Mouse (Mus musculus) heart, adult 2 months (tissue): Measurements from ENCODE around the gene Sipa1l2. TPM values are rescaled to one million over a fixed set of nuclear protein-coding genes. Genes with fewer than 3 reads are reported as not detected.

Experiments
- DNase-seq, 2 experiments: peaks; one replicate each; pipeline ENCODE4 v3.0.0; 2021
- H3K27ac ChIP-seq: fragments of 200-600 bp; 2 replicates; pipeline ENCODE4 v1.8.1; 2022
- H3K27me3 ChIP-seq: fragments of 200-500 bp; 2 replicates; pipeline ENCODE4 v1.6.1; 2012; ENCODE audit warnings: mild to moderate bottlenecking, low read length, inconsistent platforms, mixed read lengths; ENCODE audit not compliant: control insufficient read depth, insufficient read depth
- H3K36me3 ChIP-seq: fragments of 200-500 bp; 2 replicates; pipeline ENCODE4 v1.6.1; 2012; ENCODE audit warnings: low read length, inconsistent platforms; ENCODE audit not compliant: control insufficient read depth, insufficient read depth
- H3K4me1 ChIP-seq: fragments of 200-500 bp; 2 replicates; pipeline ENCODE4 v1.6.1; 2011; ENCODE audit warnings: low read length; ENCODE audit not compliant: control insufficient read depth, insufficient read depth
- H3K4me3 ChIP-seq: fragments of 200-600 bp; 2 replicates; pipeline ENCODE4 v1.8.1; 2022
- H3K79me2 ChIP-seq: fragments of 200-500 bp; replicated peaks from 2 replicates; pipeline ENCODE4 v1.6.1; 2012; ENCODE audit warnings: mild to moderate bottlenecking, inconsistent platforms, low read length, moderate library complexity, mixed read lengths; ENCODE audit not compliant: control insufficient read depth, insufficient read depth
- H3K9ac ChIP-seq: fragments of 200-500 bp; 2 replicates; pipeline ENCODE4 v1.6.1; 2012; ENCODE audit warnings: low read depth, mild to moderate bottlenecking, control low read depth, inconsistent platforms, low read length, mixed read lengths
- CTCF ChIP-seq: fragments of 200-600 bp; IDR thresholded peaks from 2 replicates; pipeline ENCODE4 v1.8.1; 2022; ENCODE audit warnings: antibody characterized with exemption, mild to moderate bottlenecking, moderate library complexity
- EP300 ChIP-seq: fragments of 200-500 bp; IDR thresholded peaks from 2 replicates; pipeline ENCODE4 v1.6.1; 2011; ENCODE audit warnings: low read depth, low read length, control low read depth; ENCODE audit not compliant: insufficient read depth
- POLR2A ChIP-seq: fragments of 200-500 bp; IDR thresholded peaks from 2 replicates; pipeline ENCODE4 v1.6.1; 2011; ENCODE audit warnings: mild to moderate bottlenecking, low read depth, low read length, control low read depth; ENCODE audit not compliant: insufficient read depth
- WGBS: fragments of 180-500 bp; shearing (Covaris S2); methylation state at CpG from one replicate; pipeline ENCODE4 v1.1.7; 2018; 5-methylcytosine and 5-hydroxymethylcytosine counted together
- intact Hi-C: fragments of 180-260 bp; cut with DNase I; formaldehyde crosslinking; loops from one replicate; pipeline ENCODE4 v1.15.1; 2025
- long read RNA-seq: library from polyadenylated mRNA; stranded (forward); transcript quantifications from one replicate; pipeline ENCODE4 v2.0.0, GENCODE M21; 2021
- polyA plus RNA-seq: library from polyadenylated mRNA; depleted of rRNA; stranded (reverse); fragments of >200 nt; gene quantifications from 2 replicates; pipeline ENCODE4 v1.2.3, GENCODE M21; 2012; rRNA removed
- total RNA-seq, 2 experiments: library from RNA; stranded (reverse); gene quantifications; 2 replicates each; pipeline ENCODE4 v1.2.3; 2021

Gene Sipa1l2
- total RNA-seq (10 to 100 TPM; 42.9 to 45.4 TPM), polyA plus RNA-seq (27.0 and 40.5 TPM in 2 replicates)
- long read RNA-seq, full-length matches to known transcripts, result 8 of 36 reads
- long read RNA-seq, partial matches to known transcripts, result 25 of 36 reads
- long read RNA-seq, other reads (novel, unspliced or antisense), result 3 of 36 reads

DNA sequence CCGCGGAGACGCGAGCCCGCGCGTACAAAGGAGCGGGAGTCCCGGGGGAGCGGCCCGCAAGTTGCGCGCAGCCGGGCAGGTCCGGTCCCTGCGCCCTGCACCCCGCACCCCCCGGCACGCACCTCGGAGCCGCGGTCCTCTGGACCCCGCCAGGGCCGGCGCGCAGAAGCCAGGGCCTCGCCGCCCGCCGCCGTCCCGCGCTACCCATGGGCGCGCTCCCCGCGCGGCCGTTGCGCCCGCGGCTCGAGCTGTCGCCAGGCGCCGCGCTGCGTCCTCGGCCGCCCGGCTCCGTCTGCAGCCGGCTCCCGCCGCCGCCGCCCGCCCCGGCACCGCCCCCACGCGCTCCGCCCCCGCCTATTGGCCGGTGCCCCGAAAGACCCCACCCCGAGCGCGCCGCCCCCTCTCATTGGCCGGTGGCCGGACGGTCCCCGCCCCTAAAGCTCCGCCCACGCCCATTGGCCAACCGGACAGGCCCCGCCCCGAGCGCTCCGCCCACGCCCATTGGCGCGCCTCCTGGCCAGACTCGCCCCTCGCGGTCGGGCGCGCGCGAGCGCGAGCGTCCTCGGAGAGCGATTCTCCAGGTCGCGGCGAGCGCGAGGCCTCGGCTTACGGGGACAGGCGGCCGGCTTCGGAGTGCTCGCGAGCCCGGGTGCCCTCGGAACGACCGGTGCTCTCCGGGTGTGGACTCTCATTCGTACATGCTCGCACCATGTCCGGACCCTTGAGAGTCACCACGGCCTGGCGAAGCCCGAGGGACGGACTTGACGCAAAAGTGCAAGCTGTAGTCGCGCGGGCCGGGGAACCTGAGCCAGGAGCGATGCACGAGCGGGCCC lies at the start of gene Sipa1l2:
Gene Sipa1l2 (minus strand): TSS at position 276 of the 833 bp plus-strand sequence.
- peaks cover 5% of the 10 kb centered on the region for H3K79me2 ChIP-seq
- peak within 1 kb of the TSS; percentile 92 for H3K9ac ChIP-seq
- intact Hi-C loops, result loop anchor here (1.0 to 5.0 kb wide), 7 partner anchors 37 to 402 kb away; partner anchors contain the start of gene Map10
- peak within 1 kb of the TSS; percentile 78 for H3K4me3 ChIP-seq
- H3K36me3 ChIP-seq, result peaks cover 6% of the 10 kb centered on the region
- DNase-seq, result peak; percentile 99 to 100
- peaks cover 7% of the 10 kb centered on the region for H3K4me1 ChIP-seq
- peak; percentile 20; the same call in 1 of the 2 replicates for TF ChIP-seq CTCF
- TF ChIP-seq EP300, result no peak
- peak; percentile 74 for TF ChIP-seq POLR2A
- 1% methylated on average over 110 of the region's 129 CpGs for WGBS
- H3K27me3 ChIP-seq, result no peaks in the 10 kb centered on the region
- peak within 1 kb of the TSS; percentile 89 for H3K27ac ChIP-seq

DNA sequence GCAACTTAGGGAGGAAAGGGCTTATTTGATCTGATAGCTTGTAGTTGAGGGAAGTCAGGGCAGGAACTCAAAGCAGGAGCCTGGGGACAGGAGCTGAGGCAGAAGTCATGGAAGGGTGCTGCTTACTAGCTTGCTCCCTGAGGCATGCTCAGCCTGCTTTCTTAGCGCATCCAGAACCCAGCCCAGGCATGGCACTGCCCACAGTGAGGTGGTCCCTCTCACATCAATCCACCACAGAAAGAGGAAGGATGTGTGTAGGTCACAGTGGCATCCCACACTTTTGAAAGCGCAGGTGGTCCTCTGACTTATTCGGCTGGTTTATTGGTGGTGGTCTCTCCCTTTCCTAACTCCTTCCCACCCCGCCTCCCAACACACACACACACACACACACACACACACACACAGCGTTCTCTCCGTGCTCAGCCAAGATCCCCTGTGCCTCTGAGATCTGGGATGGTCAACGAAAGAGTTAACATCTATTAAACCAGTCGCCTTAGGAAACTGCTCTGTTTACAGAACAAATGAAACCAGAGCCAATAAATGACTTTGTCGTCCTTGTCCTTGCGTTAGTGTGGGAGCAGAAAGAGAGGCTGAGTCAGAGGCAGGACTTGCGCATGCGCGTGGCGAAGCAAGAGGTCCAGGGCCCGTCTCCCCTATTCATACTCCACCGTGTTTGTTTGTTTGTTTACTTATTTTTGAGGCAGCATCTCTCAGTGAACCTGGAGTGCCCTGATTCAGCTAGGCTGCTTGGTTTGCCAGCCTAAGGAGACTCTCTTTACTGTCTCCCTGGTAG lies 49.1 kb upstream of the Sipa1l2 start:
- intact Hi-C loops, result no loop called here
- H3K4me1 ChIP-seq, result peaks cover 3% of the 10 kb centered on the region

DNA sequence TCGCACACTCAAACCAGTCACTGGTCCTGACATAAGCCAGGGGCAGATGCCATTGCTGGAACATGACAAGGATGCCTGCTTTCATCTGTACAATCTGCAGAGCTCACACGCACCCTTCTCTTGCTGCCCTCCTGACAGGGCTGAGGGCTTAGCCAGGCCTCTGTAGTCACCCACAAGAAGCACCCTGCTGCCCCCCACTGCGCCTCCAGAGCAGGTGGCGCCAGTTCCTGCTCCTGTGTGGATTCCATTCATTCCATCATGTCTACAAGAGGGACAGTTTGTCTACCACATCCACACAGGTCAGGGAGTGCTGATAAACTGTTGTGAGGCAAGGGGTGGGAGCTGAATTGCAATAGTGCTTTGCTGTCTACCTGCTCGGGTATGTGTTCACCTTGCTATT lies 47.3 kb upstream of the Sipa1l2 start:
- no peak for DNase-seq
- H3K4me1 ChIP-seq, result peaks cover 3% of the 10 kb centered on the region; the same call in 1 of the 2 replicates
- intact Hi-C loops, result no loop called here
- H3K27ac ChIP-seq, result no peak overlapping the region
- H3K79me2 ChIP-seq, result no peaks in the 10 kb centered on the region
- H3K9ac ChIP-seq, result no peak overlapping the region
- 75% methylated on average over 5 of the region's 5 CpGs for WGBS
- no peaks in the 10 kb centered on the region for H3K36me3 ChIP-seq
- H3K4me3 ChIP-seq, result no peak overlapping the region
- TF ChIP-seq CTCF, result no peak
- no peak for TF ChIP-seq EP300
- H3K27me3 ChIP-seq, result no peaks in the 10 kb centered on the region

More for the DNA sequence above, 49.1 kb upstream of the Sipa1l2 start:
- no peak for TF ChIP-seq POLR2A
- TF ChIP-seq CTCF, result no peak
- TF ChIP-seq EP300, result no peak
- Histone ChIP-seq H3K4me3 (no peak overlapping the region), H3K36me3 (no peaks in the 10 kb centered on the region), H3K9ac (no peak overlapping the region), H3K27me3 (no peaks in the 10 kb centered on the region), H3K79me2 (no peaks in the 10 kb centered on the region), H3K27ac (no peak overlapping the region)
- DNase-seq, result no peak
- 82% methylated on average over 16 of the region's 16 CpGs for WGBS

DNA sequence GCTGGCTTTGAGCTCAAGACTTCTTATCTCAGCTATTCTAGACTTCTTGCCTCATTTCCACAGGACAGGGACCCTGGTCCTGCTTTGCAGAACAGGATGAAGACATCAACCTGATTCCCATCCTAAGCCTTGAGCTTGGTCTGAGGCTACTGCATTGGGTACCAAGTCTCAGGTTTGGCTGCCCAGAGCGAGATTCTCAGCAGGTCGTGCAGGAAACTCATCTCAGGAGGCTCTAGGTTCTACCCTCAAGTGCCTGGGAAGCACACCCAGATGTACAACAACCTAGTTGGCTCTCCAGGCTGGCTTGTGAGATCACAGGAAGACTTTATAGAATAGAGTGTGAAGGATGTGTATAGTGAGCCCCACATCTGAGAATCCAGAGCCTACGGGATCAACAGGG lies 46.4 kb upstream of the Sipa1l2 start:
- peaks cover 3% of the 10 kb centered on the region; the same call in 1 of the 2 replicates for H3K4me1 ChIP-seq
- H3K79me2 ChIP-seq, result no peaks in the 10 kb centered on the region
- WGBS, result 86% methylated on average over 3 of the region's 3 CpGs
- intact Hi-C loops, result no loop called here
- no peaks in the 10 kb centered on the region for H3K27me3 ChIP-seq
- TF ChIP-seq CTCF, result no peak
- TF ChIP-seq POLR2A, result no peak
- no peak for TF ChIP-seq EP300
- no peaks in the 10 kb centered on the region for H3K36me3 ChIP-seq
- no peak overlapping the region for H3K4me3 ChIP-seq
- no peak overlapping the region for H3K9ac ChIP-seq
- H3K27ac ChIP-seq, result no peak overlapping the region
- no peak for DNase-seq

DNA sequence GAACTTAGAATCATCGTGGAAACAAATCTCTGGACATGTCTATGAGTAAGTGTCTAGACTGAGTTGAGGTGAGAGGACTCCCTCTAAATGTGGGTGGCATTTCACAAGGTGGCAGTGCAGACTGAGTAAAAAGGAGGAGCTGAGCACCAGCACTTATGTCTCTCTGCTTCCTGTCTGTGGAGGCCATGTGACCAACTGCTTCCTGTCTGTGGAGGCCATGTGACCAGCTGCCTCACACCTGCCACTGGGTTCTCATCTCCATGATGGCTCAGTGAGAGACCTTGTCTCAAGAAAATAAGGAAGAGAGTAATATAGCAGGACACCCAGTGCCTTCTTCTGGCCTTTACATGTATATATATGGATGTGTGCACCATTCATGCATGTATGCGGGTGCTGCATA lies 43.9 kb upstream of the Sipa1l2 start:
- DNase-seq, result no peak
- no peak for TF ChIP-seq POLR2A
- TF ChIP-seq EP300, result no peak
- TF ChIP-seq CTCF, result no peak
- H3K27ac ChIP-seq, result no peak overlapping the region
- no peak overlapping the region for H3K4me3 ChIP-seq
- H3K4me1 ChIP-seq, result no peaks in the 10 kb centered on the region
- no peaks in the 10 kb centered on the region for H3K36me3 ChIP-seq
- no peak overlapping the region for H3K9ac ChIP-seq
- 95% methylated on average over 2 of the region's 2 CpGs for WGBS
- intact Hi-C loops, result no loop called here
- H3K79me2 ChIP-seq, result no peaks in the 10 kb centered on the region
- H3K27me3 ChIP-seq, result no peaks in the 10 kb centered on the region
